Mouse (Mus musculus) lung, postnatal 4 days (tissue): ENCODE results near the gene Ints14.
A peak's percentile ranks its signal among the peaks of the same experiment; 100 is the strongest.

Experiments
- DNase-seq, 2 experiments: peaks; one replicate each; pipeline ENCODE4 v3.0.0; 2021

The Ints14 gene

GRCm38 (mm10) chr9:64960117-64960977, at the start of gene Ints14:
Ints14 (plus strand) TSS chr9:64960905.
- DNase-seq, result peak; percentile 96 to 98

- no peak for DNase-seq
These were observed 47.3 kb upstream of the Ints14 start for GRCm38 (mm10) chr9:64913406-64913805.

- DNase-seq, result no peak
These were observed 46.7 kb upstream of the Ints14 start for GRCm38 (mm10) chr9:64913973-64914372.

GRCm38 (mm10) chr9:64914629-64915028, 46.1 kb upstream of the Ints14 start:
- DNase-seq, result no peak

- peak; percentile 32 to 52 for DNase-seq
These were observed 42.1 kb upstream of the Ints14 start for GRCm38 (mm10) chr9:64918560-64918959.

- DNase-seq, result no peak
These were observed 34.9 kb upstream of the Ints14 start for GRCm38 (mm10) chr9:64925771-64926170.

GRCm38 (mm10) chr9:64926201-64926991, 34.3 kb upstream of the Ints14 start:
- DNase-seq, result peak; percentile 36 to 57

GRCm38 (mm10) chr9:64930256-64930655, 30.4 kb upstream of the Ints14 start:
- DNase-seq, result peak in 1 of 2 experiments; percentile 3

GRCm38 (mm10) chr9:64931751-64932610, 28.7 kb upstream of the Ints14 start:
- peak; percentile 12 to 42 for DNase-seq

GRCm38 (mm10) chr9:64934015-64934754, 26.5 kb upstream of the Ints14 start:
- peak; percentile 38 to 68 for DNase-seq

- peak in 1 of 2 experiments; percentile 77 for DNase-seq
These were observed 24.2 kb upstream of the Ints14 start for GRCm38 (mm10) chr9:64936508-64936907.

GRCm38 (mm10) chr9:64937491-64937890, 23.2 kb upstream of the Ints14 start:
- DNase-seq, result no peak

- DNase-seq, result no peak
These were observed 22.2 kb upstream of the Ints14 start for GRCm38 (mm10) chr9:64938535-64938934.

- DNase-seq, result no peak
These were observed 21.4 kb upstream of the Ints14 start for GRCm38 (mm10) chr9:64939281-64939680.

- DNase-seq, result no peak
These were observed 20.9 kb upstream of the Ints14 start for GRCm38 (mm10) chr9:64939790-64940189.

- no peak for DNase-seq
These were observed 19.9 kb upstream of the Ints14 start for GRCm38 (mm10) chr9:64940731-64941346.

- DNase-seq, result no peak
These were observed 19.1 kb upstream of the Ints14 start for GRCm38 (mm10) chr9:64941650-64942049.

- no peak for DNase-seq
These were observed 16.7 kb upstream of the Ints14 start for GRCm38 (mm10) chr9:64943997-64944396.

GRCm38 (mm10) chr9:64947483-64948095, 13.1 kb upstream of the Ints14 start:
- DNase-seq, result no peak

GRCm38 (mm10) chr9:64951161-64951657, 9.5 kb upstream of the Ints14 start, which contains the start of gene Slc24a1:
Slc24a1 (minus strand) TSS chr9:64951607.
- no peak for DNase-seq

GRCm38 (mm10) chr9:64952055-64952454, 8.7 kb upstream of the Ints14 start:
- no peak for DNase-seq
